Mouse (Mus musculus): Measurements from ENCODE around the gene Efcc1. TPM values are rescaled to one million over a fixed set of nuclear protein-coding genes. Genes with fewer than 3 reads are reported as not detected.

The Efcc1 gene
- polyA plus RNA-seq, 1 experiment from 2014 or later: 1.5 TPM

DNA sequence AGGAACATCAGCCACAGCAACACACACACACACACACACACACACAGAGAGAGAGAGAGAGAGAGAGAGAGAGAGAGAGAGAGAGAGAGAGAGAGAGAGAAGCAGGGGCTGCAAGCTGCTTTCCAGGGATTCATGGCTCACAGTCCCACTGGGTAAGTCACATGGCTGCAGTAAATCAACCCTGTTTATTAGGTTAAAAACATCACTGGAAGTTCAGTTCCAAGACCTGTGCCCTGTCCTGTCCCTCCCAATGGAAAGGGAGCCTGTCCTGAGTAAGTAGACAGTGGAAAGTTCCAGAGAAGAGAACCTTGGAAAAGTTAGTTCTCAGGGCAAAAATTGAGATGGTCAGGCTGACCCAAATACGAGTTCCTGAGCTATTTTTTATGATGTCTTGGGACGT is 66.7 kb downstream of the Efcc1 start:
- H3K27ac ChIP-seq: no peak overlapping the region
- no peaks in the 10 kb centered on the region for H3K27me3 ChIP-seq
- H3K36me3 ChIP-seq: peaks cover 15% of the 10 kb centered on the region
- H3K4me1 ChIP-seq: peaks cover 11% of the 10 kb centered on the region
- no peak overlapping the region for H3K4me3 ChIP-seq (replicated peaks)
- no peaks in the 10 kb centered on the region for H3K9me3 ChIP-seq (replicated peaks)
- no peak overlapping the region for H3K4me2 ChIP-seq
- H3K9ac ChIP-seq: no peak overlapping the region
- ATAC-seq (replicated peaks; ENCODE audit: low FRiP score): no peak
- WGBS: 17% methylated on average over 2 of the region's 2 CpGs

DNA sequence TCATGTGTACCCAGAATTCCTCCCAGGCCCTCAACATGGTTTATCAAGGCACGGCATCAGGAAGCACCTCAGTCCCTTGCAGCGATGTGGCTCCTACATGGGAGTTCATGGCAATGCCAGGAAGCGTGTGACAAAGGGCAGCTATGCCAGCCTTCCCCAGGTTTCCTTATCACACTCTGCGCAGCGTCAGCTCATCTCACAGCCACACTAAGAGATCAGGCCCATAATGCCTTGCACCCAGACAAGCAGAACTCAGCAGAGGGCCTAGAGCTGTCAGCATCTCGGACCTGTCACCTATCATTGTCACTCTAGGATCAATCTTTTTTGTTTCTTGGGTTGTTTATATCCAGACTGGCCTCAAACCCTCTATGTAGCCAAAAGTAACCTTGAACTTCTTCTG is 68.9 kb downstream of the Efcc1 start:
- Histone ChIP-seq H3K4me1 (peaks cover 11% of the 10 kb centered on the region), H3K27me3 (no peaks in the 10 kb centered on the region), H3K9ac (no peak overlapping the region), H3K9me3 (replicated peaks) (no peaks in the 10 kb centered on the region), H3K4me3 (replicated peaks) (no peak overlapping the region), H3K4me2 (no peak overlapping the region), H3K27ac (no peak overlapping the region), H3K36me3 (0 out of 2 replicates have a peak, but pooled peaks cover 1% of the 10 kb centered on the region)
- ATAC-seq (replicated peaks; ENCODE audit: low FRiP score): no peak
- WGBS: 92% methylated on average over 6 of the region's 6 CpGs

DNA sequence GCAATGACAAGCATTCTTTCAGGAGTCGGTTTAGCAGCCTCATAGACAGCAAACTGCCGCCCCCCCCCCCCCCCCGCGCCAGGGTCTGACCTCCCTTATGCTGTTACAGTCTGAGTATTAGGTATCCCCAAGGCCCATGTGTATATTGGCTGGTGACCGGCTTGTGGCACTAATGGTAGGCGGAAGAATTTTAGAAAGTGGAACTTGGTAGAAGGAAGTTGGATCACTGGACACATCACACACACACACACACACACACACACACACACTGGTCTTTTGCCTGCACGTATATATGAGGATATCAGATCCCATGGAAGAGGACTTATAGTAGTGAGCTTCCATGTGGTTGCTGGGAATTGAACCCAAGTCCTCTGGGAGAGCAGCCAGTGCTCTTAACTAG is 71.8 kb downstream of the Efcc1 start:
- Histone ChIP-seq H3K27ac (no peak overlapping the region), H3K4me2 (no peak overlapping the region), H3K9ac (no peak overlapping the region), H3K36me3 (no peaks in the 10 kb centered on the region), H3K4me1 (peaks cover 12% of the 10 kb centered on the region), H3K4me3 (replicated peaks) (no peak overlapping the region), H3K27me3 (no peaks in the 10 kb centered on the region), H3K9me3 (replicated peaks) (no peaks in the 10 kb centered on the region)
- ATAC-seq (replicated peaks; ENCODE audit: low FRiP score): no peak
- 90% methylated on average over 5 of the region's 7 CpGs for WGBS

DNA sequence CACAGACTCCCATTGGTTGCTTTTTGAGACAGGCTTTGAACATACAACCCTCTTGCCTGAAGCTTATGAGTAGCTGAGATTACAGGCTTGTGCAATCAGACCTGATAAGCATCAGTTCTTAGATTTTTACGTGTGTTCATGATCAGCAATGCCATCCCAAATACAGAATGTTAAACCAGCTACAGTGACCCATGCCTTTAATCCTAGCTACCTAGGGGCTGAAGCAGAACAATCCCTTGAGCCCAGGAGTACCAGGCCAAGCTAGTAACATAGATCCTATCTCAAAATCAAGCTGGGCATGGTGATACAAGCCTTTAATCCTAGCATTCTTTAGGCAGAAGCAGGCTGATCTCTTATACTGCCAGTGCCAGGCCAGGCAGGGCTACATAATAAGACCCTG is 73.4 kb downstream of the Efcc1 start:
- no peak overlapping the region for H3K4me3 ChIP-seq (replicated peaks)
- peaks cover 6% of the 10 kb centered on the region; the same call in 1 of the 2 replicates for H3K4me1 ChIP-seq
- no peak overlapping the region for H3K4me2 ChIP-seq
- WGBS: 77% methylated on average over 1 of the region's 1 CpGs
- no peak overlapping the region for H3K27ac ChIP-seq
- no peak overlapping the region for H3K9ac ChIP-seq
- no peaks in the 10 kb centered on the region for H3K9me3 ChIP-seq (replicated peaks)
- H3K27me3 ChIP-seq: no peaks in the 10 kb centered on the region
- H3K36me3 ChIP-seq: no peaks in the 10 kb centered on the region
- no peak for ATAC-seq (replicated peaks; ENCODE audit: low FRiP score)

DNA sequence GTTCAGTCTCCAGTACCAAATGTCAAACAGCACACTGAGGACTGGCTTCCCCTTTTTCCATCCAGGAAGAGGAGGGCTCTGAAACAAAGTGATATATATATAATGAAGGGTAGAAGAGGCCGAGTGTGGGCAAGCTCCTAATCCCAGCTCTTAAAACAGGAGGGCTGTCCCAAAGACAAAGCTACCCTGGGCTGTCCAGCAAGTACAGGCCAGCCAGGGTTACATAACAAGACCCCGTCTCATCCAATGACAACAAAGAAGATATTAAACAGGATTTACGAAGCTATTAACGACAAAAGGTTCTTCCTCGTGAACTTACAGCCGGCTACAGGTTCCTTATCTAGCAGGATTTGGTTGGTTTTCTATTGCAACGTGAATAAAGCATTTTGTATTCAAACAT is 74.2 kb downstream of the Efcc1 start:
- no peak for ATAC-seq (replicated peaks; ENCODE audit: low FRiP score)
- H3K4me3 ChIP-seq (replicated peaks): no peak overlapping the region
- no peaks in the 10 kb centered on the region for H3K27me3 ChIP-seq
- no peak overlapping the region for H3K9ac ChIP-seq
- 56% methylated on average over 7 of the region's 7 CpGs for WGBS
- peaks cover 13% of the 10 kb centered on the region for H3K4me1 ChIP-seq
- no peak overlapping the region for H3K27ac ChIP-seq
- H3K9me3 ChIP-seq (replicated peaks): no peaks in the 10 kb centered on the region
- no peaks in the 10 kb centered on the region for H3K36me3 ChIP-seq
- no peak overlapping the region for H3K4me2 ChIP-seq

DNA sequence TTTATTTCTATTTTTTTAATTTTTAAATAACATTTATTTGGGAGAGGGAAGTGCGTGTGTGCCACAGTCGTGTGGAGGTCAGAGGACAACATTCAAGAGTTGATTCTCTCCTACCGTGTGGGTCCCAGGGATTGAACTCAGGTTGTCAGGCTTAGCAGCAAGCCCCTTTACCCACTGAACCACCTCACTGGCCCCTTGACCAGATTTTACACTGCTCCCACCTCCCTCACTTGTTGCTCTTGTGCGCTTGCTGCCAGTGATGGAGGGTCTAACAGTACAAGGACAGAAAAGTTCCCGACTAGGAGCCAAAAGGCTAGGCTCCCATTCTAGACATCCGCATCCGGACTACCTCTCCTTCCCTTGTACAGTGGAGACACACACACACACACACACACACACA is 74.8 kb downstream of the Efcc1 start:
- H3K36me3 ChIP-seq: no peaks in the 10 kb centered on the region
- no peaks in the 10 kb centered on the region for H3K27me3 ChIP-seq
- no peak overlapping the region for H3K9ac ChIP-seq
- no peak overlapping the region for H3K27ac ChIP-seq
- H3K4me1 ChIP-seq: peaks cover 18% of the 10 kb centered on the region
- 89% methylated on average over 7 of the region's 7 CpGs for WGBS
- H3K4me2 ChIP-seq: no peak overlapping the region
- ATAC-seq (replicated peaks; ENCODE audit: low FRiP score): no peak
- no peak overlapping the region for H3K4me3 ChIP-seq (replicated peaks)
- H3K9me3 ChIP-seq (replicated peaks): no peaks in the 10 kb centered on the region

Other genes with a start within 250 kb of the Efcc1 start
- gene Arhgap25, start 197.6 kb upstream of the Efcc1 start, polyA plus RNA-seq (2015; fragmentation: Nextera tagmentation; extraction: Ambion mirVana): 5.2 and 6.0 TPM in 2 replicates
- 5.2 and 5.4 TPM in 2 replicates for gene Prokr1, start 140.1 kb upstream of the Efcc1 start, polyA plus RNA-seq (2015; fragmentation: Nextera tagmentation; extraction: Ambion mirVana)
- gene Aplf, start 58.7 kb upstream of the Efcc1 start, polyA plus RNA-seq (2015; fragmentation: Nextera tagmentation; extraction: Ambion mirVana): 15.9 and 18.9 TPM in 2 replicates
- 1.9 and 2.0 TPM in 2 replicates for gene Gp9, start 47.2 kb downstream of the Efcc1 start, polyA plus RNA-seq (2015; fragmentation: Nextera tagmentation; extraction: Ambion mirVana)
- 12.6 and 12.7 TPM in 2 replicates for gene Rab43, start 81.3 kb downstream of the Efcc1 start, polyA plus RNA-seq (2015; fragmentation: Nextera tagmentation; extraction: Ambion mirVana)
- 2.3 and 3.9 TPM in 2 replicates for gene Gm45140, start 104.9 kb downstream of the Efcc1 start, polyA plus RNA-seq (2015; fragmentation: Nextera tagmentation; extraction: Ambion mirVana)
- gene Isy1, start 107.9 kb downstream of the Efcc1 start, polyA plus RNA-seq (2015; fragmentation: Nextera tagmentation; extraction: Ambion mirVana): 57.3 and 62.9 TPM in 2 replicates
- gene Cnbp, start 120.2 kb downstream of the Efcc1 start, polyA plus RNA-seq (2015; fragmentation: Nextera tagmentation; extraction: Ambion mirVana): 1,107 and 1,171 TPM in 2 replicates
- gene Copg1, start 156.9 kb downstream of the Efcc1 start, polyA plus RNA-seq (2015; fragmentation: Nextera tagmentation; extraction: Ambion mirVana): 159 and 164 TPM in 2 replicates
- gene Hmces, start 183.1 kb downstream of the Efcc1 start, polyA plus RNA-seq (2015; fragmentation: Nextera tagmentation; extraction: Ambion mirVana): 58.5 and 59.5 TPM in 2 replicates